In the genomic region with DNA sequence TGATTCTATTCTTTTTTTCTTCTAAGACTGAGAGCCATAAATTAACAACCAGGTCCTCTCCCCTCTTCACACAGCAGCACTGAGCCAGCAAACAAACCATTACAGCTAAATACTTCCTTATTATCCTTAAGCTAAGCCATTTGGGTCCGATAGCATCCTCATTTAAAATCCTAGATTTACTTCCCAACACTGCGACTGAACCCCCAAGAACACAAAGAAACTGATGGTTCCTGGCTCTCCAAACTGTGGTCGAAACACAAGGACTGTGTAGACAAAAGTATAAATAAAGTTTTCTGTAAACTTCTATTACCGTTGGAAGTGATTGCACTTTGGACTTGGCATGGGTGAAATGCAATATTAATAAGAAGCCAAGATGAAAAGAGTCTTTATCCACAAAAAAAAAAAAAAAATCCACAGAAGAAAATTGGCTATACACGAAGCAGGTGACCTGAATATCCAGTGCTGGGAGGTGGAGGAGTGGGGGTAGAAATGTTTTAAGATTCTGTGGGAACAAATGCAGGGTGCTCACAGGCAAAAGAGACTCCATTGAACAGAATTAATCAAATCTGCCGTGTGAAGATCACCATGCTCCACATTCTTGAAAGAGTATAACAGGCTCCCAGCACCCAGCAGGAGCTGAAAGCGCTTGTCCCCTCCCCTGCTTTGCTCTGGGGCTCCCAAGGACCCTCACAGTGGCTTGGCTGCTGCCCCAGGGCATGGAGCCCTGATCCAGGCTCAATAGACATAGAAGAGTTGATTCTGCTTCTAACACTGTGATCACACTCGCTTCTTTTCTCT, we compare ENCODE assay signal across 10 mouse cellular contexts. TPM values are rescaled to one million over a fixed set of nuclear protein-coding genes. Genes with fewer than 3 reads are reported as not detected.
DNase-seq lines count a peak whose midpoint lies in the region; ATAC-seq and TF ChIP-seq lines count a peak whose summit lies in the region.
"Had no signal": no experiment of that assay in that cellular context is flagged by ENCODE, and none has a peak within 500 bp of the region (broad histone marks: within the 10 kb centered on the region; RNA-seq: fewer than 3 reads in every experiment).

No protein-coding gene starts in this region.

- DNase-seq in cerebellum, adult 11 months: peak; percentile 12
- peak; percentile 78 for DNase-seq in forebrain, embryonic 11.5 days (ENCODE audit: low spot score)
- DNase-seq in hindbrain, postnatal 0 days (ENCODE audit: low spot score): peak; percentile 79
- no peak for DNase-seq in gastrocnemius, postnatal 36 days
- no peak for DNase-seq in ovary, adult 18-20 months (ENCODE audit: low spot score)

- H3K36me3 ChIP-seq in forebrain, embryonic 11.5 days (ENCODE audit: control insufficient read depth, insufficient read depth, low read length): no peaks in the 10 kb centered on the region
- no peaks in the 10 kb centered on the region for H3K36me3 ChIP-seq in hindbrain, postnatal 0 days (ENCODE audit: insufficient read depth, low read length)
- no peaks in the 10 kb centered on the region for H3K36me3 ChIP-seq in midbrain, embryonic 13.5 days
- H3K36me3 ChIP-seq in intestine, embryonic 16.5 days (ENCODE audit: control insufficient read depth, insufficient read depth, low read length): no peaks in the 10 kb centered on the region
- H3K36me3 ChIP-seq: liver, embryonic 12.5 days; stomach, embryonic 15.5 days had no signal

- no peaks in the 10 kb centered on the region for H3K9me3 ChIP-seq in forebrain, embryonic 11.5 days (ENCODE audit: control insufficient read depth, low read length)
- no peaks in the 10 kb centered on the region for H3K9me3 ChIP-seq in hindbrain, postnatal 0 days (ENCODE audit: low read length)
- H3K9me3 ChIP-seq in midbrain, embryonic 13.5 days: no peaks in the 10 kb centered on the region
- no peaks in the 10 kb centered on the region for H3K9me3 ChIP-seq in intestine, embryonic 16.5 days (ENCODE audit: control insufficient read depth, low read length)
- H3K9me3 ChIP-seq: liver, embryonic 12.5 days; stomach, embryonic 15.5 days had no signal

- H3K9ac ChIP-seq in forebrain, embryonic 11.5 days (ENCODE audit: low read length): no peak overlapping the region
- H3K9ac ChIP-seq in hindbrain, postnatal 0 days (replicated peaks; ENCODE audit: low read length): no peak overlapping the region
- H3K9ac ChIP-seq in midbrain, embryonic 13.5 days (replicated peaks): no peak overlapping the region
- no peak overlapping the region for H3K9ac ChIP-seq in intestine, embryonic 16.5 days (ENCODE audit: low read depth, low read length)
- H3K9ac ChIP-seq: liver, embryonic 12.5 days; stomach, embryonic 15.5 days had no signal

- H3K4me2 ChIP-seq in forebrain, embryonic 11.5 days (ENCODE audit: low read depth, low read length, severe bottlenecking): no peak overlapping the region
- no peak overlapping the region for H3K4me2 ChIP-seq in hindbrain, postnatal 0 days (ENCODE audit: low read depth, low read length)
- H3K4me2 ChIP-seq in midbrain, embryonic 13.5 days (replicated peaks): peak overlapping the region; percentile 3; the same call in 1 of the 2 replicates
- no peak overlapping the region for H3K4me2 ChIP-seq in intestine, embryonic 16.5 days (ENCODE audit: low read depth, low read length)
- H3K4me2 ChIP-seq: liver, embryonic 12.5 days; stomach, embryonic 15.5 days had no signal

- H3K4me3 ChIP-seq in forebrain, embryonic 11.5 days (ENCODE audit: low read depth, low read length): no peak overlapping the region
- H3K4me3 ChIP-seq in hindbrain, postnatal 0 days (ENCODE audit: low read length): no peak overlapping the region
- H3K4me3 ChIP-seq in midbrain, embryonic 13.5 days (replicated peaks): no peak overlapping the region
- H3K4me3 ChIP-seq in intestine, embryonic 16.5 days (ENCODE audit: low read length): no peak overlapping the region
- H3K4me3 ChIP-seq: liver, embryonic 12.5 days; stomach, embryonic 15.5 days had no signal

- peak overlapping the region; percentile 71 for H3K27ac ChIP-seq in forebrain, embryonic 11.5 days (ENCODE audit: low read depth, low read length)
- peak overlapping the region; percentile 56 for H3K27ac ChIP-seq in hindbrain, postnatal 0 days
- H3K27ac ChIP-seq in midbrain, embryonic 13.5 days: peak overlapping the region; percentile 60
- no peak overlapping the region for H3K27ac ChIP-seq in intestine, embryonic 16.5 days (ENCODE audit: low read length)
- H3K27ac ChIP-seq: liver, embryonic 12.5 days; stomach, embryonic 15.5 days had no signal

- H3K27me3 ChIP-seq in forebrain, embryonic 11.5 days (ENCODE audit: control insufficient read depth, insufficient read depth, low read length): no peaks in the 10 kb centered on the region
- H3K27me3 ChIP-seq in hindbrain, postnatal 0 days (ENCODE audit: insufficient read depth, low read length): no peaks in the 10 kb centered on the region
- no peaks in the 10 kb centered on the region for H3K27me3 ChIP-seq in midbrain, embryonic 13.5 days
- H3K27me3 ChIP-seq in intestine, embryonic 16.5 days (replicated peaks; ENCODE audit: control insufficient read depth, insufficient read depth, low read length): no peaks in the 10 kb centered on the region
- H3K27me3 ChIP-seq: liver, embryonic 12.5 days; stomach, embryonic 15.5 days had no signal

- 15% methylated on average over 8 of the region's 8 CpGs for WGBS in forebrain, embryonic 11.5 days
- WGBS in hindbrain, postnatal 0 days: 32% methylated on average over 8 of the region's 8 CpGs
- WGBS in midbrain, embryonic 13.5 days: 9% methylated on average over 8 of the region's 8 CpGs
- WGBS in intestine, embryonic 16.5 days: 51% methylated on average over 8 of the region's 8 CpGs

- peak; percentile 97 for ATAC-seq in forebrain, embryonic 11.5 days (replicated peaks; ENCODE audit: low FRiP score)
- ATAC-seq in hindbrain, postnatal 0 days: peak; percentile 95
- peak; percentile 96 for ATAC-seq in midbrain, embryonic 13.5 days
- no peak for ATAC-seq in megakaryocyte-erythroid progenitor cell, adult 5-6 weeks (replicated peaks; ENCODE audit: low FRiP score, low TSS enrichment, poor library complexity, severe bottlenecking)
- no peak; the same call in 1 of the 2 replicates for ATAC-seq in intestine, embryonic 16.5 days
- ATAC-seq: liver, embryonic 12.5 days had no signal

- peaks cover 3% of the 10 kb centered on the region; the same call in 1 of the 2 replicates for H3K4me1 ChIP-seq in forebrain, embryonic 11.5 days (replicated peaks; ENCODE audit: control insufficient read depth, insufficient read depth, low read length)
- H3K4me1 ChIP-seq in hindbrain, postnatal 0 days (ENCODE audit: insufficient read depth, low read length): peaks cover 4% of the 10 kb centered on the region; the same call in 1 of the 2 replicates
- peaks cover 19% of the 10 kb centered on the region for H3K4me1 ChIP-seq in midbrain, embryonic 13.5 days (replicated peaks)
- H3K4me1 ChIP-seq in intestine, embryonic 16.5 days (ENCODE audit: control insufficient read depth, insufficient read depth, low read length): no peaks in the 10 kb centered on the region
- H3K4me1 ChIP-seq: liver, embryonic 12.5 days; stomach, embryonic 15.5 days had no signal

- intact Hi-C loops in gastrocnemius, postnatal 36 days (cut with DNase I): no loop called here

- TF ChIP-seq CTCF in hindbrain, postnatal 0 days (IDR thresholded peaks at IDR 0.05; ENCODE audit: low read depth): no peak

RNA-seq across cellular contexts. Expression of a gene that starts 21.7 kb away (rescaled TPM):
- polyA plus RNA-seq in forebrain, embryonic 11.5 days (2014; fragmentation: Nextera tagmentation; extraction: Ambion mirVana): 1.3 and 1.5 TPM in 2 replicates
- total RNA-seq in hindbrain, postnatal 0 days (2014; rRNA removed): 18.0 TPM in 2 replicates
- 4.1 and 4.8 TPM in 2 replicates for polyA plus RNA-seq in hindbrain, postnatal 0 days (2015; fragmentation: Nextera tagmentation; extraction: Ambion mirVana)
- 1.4 and 1.7 TPM in 2 replicates for polyA plus RNA-seq in midbrain, embryonic 13.5 days (2015; fragmentation: Nextera tagmentation; extraction: Ambion mirVana)
- under 1 TPM; 0.20 to 0.36 TPM for total RNA-seq in gastrocnemius, postnatal 36 days (2021)
- 0.59 TPM in 1 of 2 replicates, not detected in the other for total RNA-seq in megakaryocyte-erythroid progenitor cell, adult 5-6 weeks (2014; fragmentation: Nextera tagmentation)
- total RNA-seq in megakaryocyte-erythroid progenitor cell, adult 5-6 weeks (2017): 0.09 and 0.34 TPM in 2 replicates
- 0.15 and 0.18 TPM in 2 replicates for polyA plus RNA-seq in intestine, embryonic 16.5 days (2015; fragmentation: Nextera tagmentation; extraction: Ambion mirVana)

Comparison
In these comparisons a context has a peak if more than half of its experiments do, and no peak if none do; other contexts are left out.
1. DNase-seq: peak in cerebellum, adult 11 months (single experiment), forebrain, embryonic 11.5 days (single experiment) and hindbrain, postnatal 0 days (single experiment); none in gastrocnemius, postnatal 36 days (0 of 2) and ovary, adult 18-20 months (single experiment).
2. ATAC-seq: peak in forebrain, embryonic 11.5 days (single experiment), hindbrain, postnatal 0 days (single experiment) and midbrain, embryonic 13.5 days (single experiment); none in megakaryocyte-erythroid progenitor cell, adult 5-6 weeks (single experiment) and intestine, embryonic 16.5 days (single experiment).